Comparison of ENCODE assay signal across 29 mouse cellular contexts in genomic region chr4:154696552-154696951, GRCm38 (mm10). TPM values are rescaled to one million over a fixed set of nuclear protein-coding genes. Genes with fewer than 3 reads are reported as not detected.
DNase-seq lines count a peak whose midpoint lies in the region; ATAC-seq and TF ChIP-seq lines count a peak whose summit lies in the region.
"Had no signal": no experiment of that assay in that cellular context is flagged by ENCODE, and none has a peak within 500 bp of the region (broad histone marks: within the 10 kb centered on the region; RNA-seq: fewer than 3 reads in every experiment).

No protein-coding gene starts in this region.

- H3K36me3 ChIP-seq in intestine, postnatal 0 days (ENCODE audit: control insufficient read depth, insufficient read depth) = no peaks in the 10 kb centered on the region
- no peaks in the 10 kb centered on the region for H3K36me3 ChIP-seq in intestine, embryonic 15.5 days
- no peaks in the 10 kb centered on the region for H3K36me3 ChIP-seq in lung, postnatal 0 days (ENCODE audit: insufficient read depth, low read length)
- H3K36me3 ChIP-seq: embryonic facial prominence, embryonic 15.5 days; forebrain, embryonic 12.5 days; heart, embryonic 13.5 days; limb, embryonic 15.5 days; neural tube, embryonic 13.5 days had no signal

- no peaks in the 10 kb centered on the region for H3K9me3 ChIP-seq in intestine, postnatal 0 days (ENCODE audit: control insufficient read depth)
- no peaks in the 10 kb centered on the region for H3K9me3 ChIP-seq in intestine, embryonic 15.5 days
- H3K9me3 ChIP-seq in lung, postnatal 0 days (ENCODE audit: low read length) = no peaks in the 10 kb centered on the region
- H3K9me3 ChIP-seq: embryonic facial prominence, embryonic 15.5 days; forebrain, embryonic 12.5 days; heart, embryonic 13.5 days; limb, embryonic 15.5 days; megakaryocyte, embryonic 14.5 days; neural tube, embryonic 13.5 days had no signal

- no peak for ATAC-seq in intestine, postnatal 0 days
- no peak for ATAC-seq in intestine, embryonic 15.5 days
- no peak for ATAC-seq in lung, postnatal 0 days
- no peak for ATAC-seq in erythroid progenitor cell, adult 5-6 weeks (replicated peaks; ENCODE audit: low FRiP score, poor library complexity, severe bottlenecking)
- ATAC-seq: inflammation-experienced regulatory T-cells, adult 6 months had no signal

- intact Hi-C loops in gastrocnemius, adult 2 months (cut with DNase I) = loop anchor here (5.0 kb wide), 1 partner anchor 101 kb away; no protein-coding TSS in a partner anchor
- intact Hi-C loops in gastrocnemius, postnatal 14 days (cut with DNase I; ENCODE audit: low total_unique reads) = no loop called here

- no peak for DNase-seq in gastrocnemius, adult 2 months
- no peak for DNase-seq in gastrocnemius, postnatal 14 days
- no peak for DNase-seq in lung, postnatal 0 days (ENCODE audit: low spot score)
- DNase-seq in lung, postnatal 10 days = no peak
- DNase-seq in right cerebral cortex, postnatal 25 days = no peak
- DNase-seq: adrenal gland, postnatal 25 days; cerebellum, adult 11 months; cerebellum, postnatal 10 days; midbrain, embryonic 14.5 days; right cerebral cortex, adult 18-20 months; thymus, adult 18-20 months; thymus, postnatal 4 days had no signal

- H3K9ac ChIP-seq in intestine, postnatal 0 days (ENCODE audit: low read depth, low read length) = no peak overlapping the region
- no peak overlapping the region for H3K9ac ChIP-seq in intestine, embryonic 15.5 days
- no peak overlapping the region for H3K9ac ChIP-seq in lung, postnatal 0 days (replicated peaks; ENCODE audit: low read depth)
- H3K9ac ChIP-seq: embryonic facial prominence, embryonic 15.5 days; forebrain, embryonic 12.5 days; heart, embryonic 13.5 days; limb, embryonic 15.5 days; neural tube, embryonic 13.5 days had no signal

- TF ChIP-seq EP300 in lung, postnatal 0 days (IDR thresholded peaks at IDR 0.05) = no peak

- 68% methylated on average over 5 of the region's 5 CpGs for WGBS in intestine, postnatal 0 days
- 73% methylated on average over 5 of the region's 5 CpGs for WGBS in intestine, embryonic 15.5 days
- 70% methylated on average over 5 of the region's 5 CpGs for WGBS in lung, postnatal 0 days

- no peak overlapping the region for H3K4me2 ChIP-seq in intestine, postnatal 0 days (replicated peaks; ENCODE audit: low read depth)
- no peak overlapping the region for H3K4me2 ChIP-seq in intestine, embryonic 15.5 days (replicated peaks)
- H3K4me2 ChIP-seq in lung, postnatal 0 days (replicated peaks; ENCODE audit: low read depth, low read length) = no peak overlapping the region
- H3K4me2 ChIP-seq: embryonic facial prominence, embryonic 15.5 days; forebrain, embryonic 12.5 days; heart, embryonic 13.5 days; limb, embryonic 15.5 days; neural tube, embryonic 13.5 days had no signal

- H3K4me1 ChIP-seq in intestine, postnatal 0 days (replicated peaks; ENCODE audit: control insufficient read depth, insufficient read depth, low read length) = no peaks in the 10 kb centered on the region
- H3K4me1 ChIP-seq in intestine, embryonic 15.5 days (replicated peaks) = no peaks in the 10 kb centered on the region; the same call in 1 of the 2 replicates
- H3K4me1 ChIP-seq in lung, postnatal 0 days (ENCODE audit: insufficient read depth, low read depth, low read length) = no peaks in the 10 kb centered on the region
- H3K4me1 ChIP-seq: embryonic facial prominence, embryonic 15.5 days; neural tube, embryonic 13.5 days had no signal

- no peak overlapping the region for H3K27ac ChIP-seq in gastrocnemius, adult 2 months
- H3K27ac ChIP-seq in intestine, postnatal 0 days (ENCODE audit: low read depth, low read length) = no peak overlapping the region
- H3K27ac ChIP-seq in intestine, embryonic 15.5 days = no peak overlapping the region
- H3K27ac ChIP-seq in lung, postnatal 0 days (ENCODE audit: low read length) = no peak overlapping the region
- H3K27ac ChIP-seq: embryonic facial prominence, embryonic 15.5 days; forebrain, embryonic 12.5 days; neural tube, embryonic 13.5 days had no signal

- no peak overlapping the region for H3K4me3 ChIP-seq in gastrocnemius, adult 2 months
- no peak overlapping the region for H3K4me3 ChIP-seq in intestine, postnatal 0 days (ENCODE audit: low read depth, low read length)
- H3K4me3 ChIP-seq in intestine, embryonic 15.5 days (replicated peaks) = no peak overlapping the region
- H3K4me3 ChIP-seq in lung, postnatal 0 days (ENCODE audit: low read depth, low read length) = no peak overlapping the region
- H3K4me3 ChIP-seq: embryonic facial prominence, embryonic 15.5 days; forebrain, embryonic 12.5 days; heart, embryonic 13.5 days; limb, embryonic 15.5 days; megakaryocyte, embryonic 14.5 days; neural tube, embryonic 13.5 days had no signal

- TF ChIP-seq CTCF in gastrocnemius, adult 2 months (IDR thresholded peaks at IDR 0.05) = peak; percentile 44
- peak; percentile 60 for TF ChIP-seq CTCF in intestine, postnatal 0 days (IDR thresholded peaks at IDR 0.05; ENCODE audit: low read depth)
- TF ChIP-seq CTCF in lung, postnatal 0 days (IDR thresholded peaks at IDR 0.05) = peak; percentile 27

- no peaks in the 10 kb centered on the region for H3K27me3 ChIP-seq in intestine, postnatal 0 days (replicated peaks; ENCODE audit: control insufficient read depth, insufficient read depth, low read length)
- no peaks in the 10 kb centered on the region; the same call in 1 of the 2 replicates for H3K27me3 ChIP-seq in intestine, embryonic 15.5 days (replicated peaks)
- no peaks in the 10 kb centered on the region for H3K27me3 ChIP-seq in lung, postnatal 0 days (replicated peaks; ENCODE audit: insufficient read depth, low read length)
- H3K27me3 ChIP-seq: forebrain, embryonic 12.5 days; limb, embryonic 15.5 days had no signal

RNA-seq across cellular contexts. Expression of gene Actrt2, which starts 28.9 kb away (rescaled TPM):
- total RNA-seq in gastrocnemius, adult 2 months (2021) = not detected
- total RNA-seq in gastrocnemius, postnatal 14 days (2021) = not detected
- not detected in 2 replicates for polyA plus RNA-seq in intestine, postnatal 0 days (2015; fragmentation: Nextera tagmentation; extraction: Ambion mirVana)
- not detected in 2 replicates for polyA plus RNA-seq in intestine, embryonic 15.5 days (2015; fragmentation: Nextera tagmentation; extraction: Ambion mirVana)
- not detected in 2 replicates for polyA plus RNA-seq in lung, postnatal 0 days (2015; fragmentation: Nextera tagmentation; extraction: Ambion mirVana)
- total RNA-seq in erythroid progenitor cell, adult 5-6 weeks (2015; ENCODE audit: low replicate concordance) = not detected in 2 replicates
- total RNA-seq in erythroid progenitor cell, adult 5-6 weeks (2017; ENCODE audit: low replicate concordance) = not detected in 2 replicates
- total RNA-seq: adrenal gland, postnatal 25 days; gastrocnemius, postnatal 36 days; hematopoietic stem cell, adult 5-6 weeks; layer of hippocampus, postnatal 25 days; left cerebral cortex, postnatal 10 days had no signal
- polyA plus RNA-seq: embryonic facial prominence, embryonic 15.5 days; forebrain, embryonic 12.5 days; heart, embryonic 13.5 days; inflammation-experienced regulatory T-cells, adult 6 months; kidney, embryonic 14.5 days; limb, embryonic 15.5 days; lung, embryonic 16.5 days; midbrain, embryonic 14.5 days; neural tube, embryonic 13.5 days; small intestine, adult 2 months had no signal

RNA-seq across cellular contexts. Expression of gene Prdm16, which starts 59.9 kb away (rescaled TPM):
- 1 to 10 TPM; 2.2 to 3.0 TPM for total RNA-seq in gastrocnemius, adult 2 months (2021)
- 1 to 10 TPM; 1.2 to 3.5 TPM for total RNA-seq in gastrocnemius, postnatal 14 days (2021)
- polyA plus RNA-seq in intestine, postnatal 0 days (2015; fragmentation: Nextera tagmentation; extraction: Ambion mirVana) = 8.7 and 9.0 TPM in 2 replicates
- polyA plus RNA-seq in intestine, embryonic 15.5 days (2015; fragmentation: Nextera tagmentation; extraction: Ambion mirVana) = 16.4 and 17.7 TPM in 2 replicates
- polyA plus RNA-seq in lung, postnatal 0 days (2015; fragmentation: Nextera tagmentation; extraction: Ambion mirVana) = 15.2 and 19.2 TPM in 2 replicates
- total RNA-seq in erythroid progenitor cell, adult 5-6 weeks (2015; ENCODE audit: low replicate concordance) = under 0.01 TPM in 1 of 2 replicates, not detected in the other
- total RNA-seq in erythroid progenitor cell, adult 5-6 weeks (2017; ENCODE audit: low replicate concordance) = 1.2 and 1.4 TPM in 2 replicates
